In the genomic region with DNA sequence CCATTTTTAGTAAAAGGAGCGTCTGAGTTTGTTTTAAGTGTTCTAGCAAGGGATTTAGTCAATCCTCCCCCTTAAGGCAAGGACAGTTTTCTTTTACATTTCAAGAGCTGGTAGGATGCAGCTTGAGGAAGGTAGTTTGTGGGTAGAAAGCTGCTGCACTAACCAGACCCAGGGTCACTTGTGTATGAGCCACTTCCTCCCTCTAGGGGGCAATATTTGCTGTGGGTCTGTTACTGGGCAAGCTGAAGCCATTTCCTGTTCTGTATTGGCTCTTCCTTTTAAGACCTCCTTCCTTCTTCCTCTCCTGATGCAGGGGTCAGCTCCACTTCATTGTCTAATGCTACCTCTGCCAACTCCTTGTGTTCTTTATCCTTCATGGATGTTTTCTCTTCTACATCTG, we compare ENCODE assay signal across 10 mouse cellular contexts.
DNase-seq lines count a peak whose midpoint lies in the region; ATAC-seq lines count a peak whose summit lies in the region.
"Had no signal": no experiment of that assay in that cellular context is flagged by ENCODE, and none has a peak within 500 bp of the region (broad histone marks: within the 10 kb centered on the region; RNA-seq: fewer than 3 reads in every experiment).

No protein-coding gene starts in this region.

- DNase-seq in frontal cortex, postnatal 25 days (ENCODE audit: low spot score in 2 of 2): no peak
- DNase-seq in spleen, postnatal 36 days (ENCODE audit: low spot score in 2 of 2): peak; percentile 70 to 76
- no peak for DNase-seq in spleen, postnatal 14 days (ENCODE audit: low spot score in 2 of 2)
- DNase-seq in lung, postnatal 25 days (ENCODE audit: low spot score): peak; percentile 49
- DNase-seq in thymus, postnatal 36 days: peak; percentile 32 to 38
- no peak for DNase-seq in embryo, embryonic 9.5 days (ENCODE audit: extremely low spot score)
- DNase-seq in left cerebral cortex, postnatal 10 days (ENCODE audit: extremely low spot score in 1 of 2, low spot score in 2 of 2): no peak
- DNase-seq: cerebellum, adult 11-12 months; kidney, postnatal 4 days had no signal

- peak; percentile 44 for ATAC-seq in frontal cortex, adult (ENCODE audit: low TSS enrichment)

- intact Hi-C loops in left cerebral cortex, postnatal 10 days (cut with DNase I): no loop called here

Comparison
In these comparisons a context has a peak if more than half of its experiments do, and no peak if none do; other contexts are left out.
1. DNase-seq: peak in spleen, postnatal 36 days (2 of 2), lung, postnatal 25 days (single experiment) and thymus, postnatal 36 days (2 of 2); none in frontal cortex, postnatal 25 days (0 of 2), spleen, postnatal 14 days (0 of 2), embryo, embryonic 9.5 days (single experiment) and left cerebral cortex, postnatal 10 days (0 of 2).